Mouse (Mus musculus) embryonic facial prominence, embryonic 13.5 days (tissue): ENCODE measurements around the gene Orm1. TPM values are rescaled to one million over a fixed set of nuclear protein-coding genes. Genes with fewer than 3 reads are reported as not detected.

ENCODE experiments used
- ATAC-seq: fragments of 200-750 bp; cut with Nextera tagmentation; 2 replicates; pipeline ENCODE4 v1.8.0; 2017; ENCODE audit warnings: low read depth; ENCODE audit not compliant: insufficient number of reproducible peaks, insufficient read depth, low FRiP score, low TSS enrichment
- H3K27ac ChIP-seq: fragments of 300-500 bp; sonication (generic); 2 replicates; pipeline ENCODE4 v1.5.1; 2015; ENCODE audit warnings: moderate library complexity, mild to moderate bottlenecking, inconsistent platforms
- H3K27me3 ChIP-seq: fragments of 300-500 bp; sonication (generic); 2 replicates; pipeline ENCODE4 v1.6.1; 2015; ENCODE audit warnings: mild to moderate bottlenecking, inconsistent platforms
- H3K36me3 ChIP-seq: fragments of 300-500 bp; sonication (generic); 2 replicates; pipeline ENCODE4 v1.6.1; 2015; ENCODE audit warnings: mild to moderate bottlenecking, inconsistent platforms
- H3K4me1 ChIP-seq: fragments of 300-500 bp; sonication (generic); 2 replicates; pipeline ENCODE4 v1.6.1; 2015; ENCODE audit warnings: inconsistent platforms
- H3K4me2 ChIP-seq: fragments of 300-500 bp; sonication (generic); 2 replicates; pipeline ENCODE4 v1.6.1; 2015; ENCODE audit warnings: moderate library complexity, mild to moderate bottlenecking, inconsistent platforms
- H3K4me3 ChIP-seq: fragments of 300-500 bp; sonication (generic); 2 replicates; pipeline ENCODE4 v1.5.1; 2015; ENCODE audit warnings: mild to moderate bottlenecking, inconsistent platforms
- H3K9ac ChIP-seq: fragments of 300-500 bp; sonication (generic); 2 replicates; pipeline ENCODE4 v1.6.1; 2015; ENCODE audit warnings: mild to moderate bottlenecking, inconsistent platforms
- H3K9me3 ChIP-seq: fragments of 300-500 bp; sonication (generic); 2 replicates; pipeline ENCODE4 v1.6.1; 2016; ENCODE audit warnings: inconsistent platforms
- WGBS: fragments of 180-500 bp; shearing (Covaris S2); methylation state at CpG from one replicate; pipeline ENCODE4 v1.1.7; 2015; ENCODE audit warnings: mixed read lengths; 5-methylcytosine and 5-hydroxymethylcytosine counted together
- polyA plus RNA-seq: library from polyadenylated mRNA; unstranded; fragments of >200 nt; fragmentation: Nextera tagmentation; extraction: Ambion mirVana; gene quantifications from 2 replicates; pipeline ENCODE4 v1.2.1, GENCODE M21; 2015

Orm1 gene
- polyA plus RNA-seq, 1 experiment from 2014 or later, result not detected

- Histone ChIP-seq H3K4me1 (no peaks in the 10 kb centered on the region; the same call in 1 of the 2 replicates), H3K9me3 (no peaks in the 10 kb centered on the region), H3K36me3 (no peaks in the 10 kb centered on the region), H3K9ac (no peak overlapping the region), H3K4me2 (no peak overlapping the region), H3K27me3 (no peaks in the 10 kb centered on the region), H3K4me3 (no peak overlapping the region), H3K27ac (no peak overlapping the region)
- 54% methylated on average over 2 of the region's 2 CpGs for whole genome bisulfite sequencing
- no peak for ATAC-seq
These were observed 12.7 kb downstream of the Orm1 start for GRCm38 (mm10) chr4:63356981-63357570.

- WGBS, result 60% methylated on average over 6 of the region's 6 CpGs
- H3K27ac ChIP-seq, result no peak overlapping the region
- ATAC-seq, result no peak
These were observed 15.5 kb downstream of the Orm1 start for GRCm38 (mm10) chr4:63359861-63360260.

GRCm38 (mm10) chr4:63362150-63362549 is 17.8 kb downstream of the Orm1 start, which contains the start of gene Orm2:
TSS of gene Orm2 (plus strand) at chr4:63362449.
- no peak for ATAC-seq
- Histone ChIP-seq H3K4me2 (no peak within 1 kb of the TSS), H3K27me3 (no peaks in the 10 kb centered on the region), H3K36me3 (peaks cover under 1% of the 10 kb centered on the region; the same call in 1 of the 2 replicates), H3K27ac (no peak within 1 kb of the TSS), H3K4me3 (no peak within 1 kb of the TSS), H3K4me1 (no peaks in the 10 kb centered on the region; the same call in 1 of the 2 replicates), H3K9me3 (no peaks in the 10 kb centered on the region), H3K9ac (no peak within 1 kb of the TSS)
- WGBS, result 89% methylated on average over 5 of the region's 5 CpGs

More at GRCm38 (mm10) chr4:63359861-63360260, 15.5 kb downstream of the Orm1 start:
- Histone ChIP-seq H3K9me3 (no peaks in the 10 kb centered on the region), H3K4me2 (no peak overlapping the region), H3K9ac (no peak overlapping the region), H3K4me3 (no peak overlapping the region), H3K36me3 (no peaks in the 10 kb centered on the region), H3K27me3 (no peaks in the 10 kb centered on the region), H3K4me1 (no peaks in the 10 kb centered on the region; the same call in 1 of the 2 replicates)

DNA sequence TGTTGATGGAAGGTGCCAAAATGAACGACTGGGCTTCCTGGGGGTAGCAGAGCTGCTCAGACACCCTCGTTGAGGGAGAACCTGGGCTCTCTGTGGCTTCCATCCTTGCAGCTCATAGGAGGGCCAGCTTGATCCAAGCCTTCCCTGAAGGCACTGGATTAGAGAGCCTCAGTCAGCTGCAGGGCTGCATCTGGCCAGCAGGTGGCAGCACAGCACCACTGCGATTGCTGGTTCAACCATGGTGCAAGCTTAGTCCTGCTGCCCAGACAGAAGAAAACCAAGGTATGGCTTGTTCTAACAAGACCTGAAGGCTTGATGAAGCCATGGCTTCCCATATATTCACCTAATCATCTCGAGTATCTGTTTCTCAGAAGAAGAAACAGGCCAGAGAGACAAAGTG is 24.2 kb downstream of the Orm1 start:
- H3K4me2 ChIP-seq, result no peak overlapping the region
- H3K36me3 ChIP-seq, result peaks cover 63% of the 10 kb centered on the region
- H3K4me1 ChIP-seq, result no peaks in the 10 kb centered on the region
- H3K27ac ChIP-seq, result no peak overlapping the region
- no peak overlapping the region for H3K4me3 ChIP-seq
- H3K27me3 ChIP-seq, result no peaks in the 10 kb centered on the region
- H3K9me3 ChIP-seq, result no peaks in the 10 kb centered on the region
- H3K9ac ChIP-seq, result no peak overlapping the region
- ATAC-seq, result no peak
- 11% methylated on average over 4 of the region's 4 CpGs for WGBS

GRCm38 (mm10) chr4:63370897-63371296 is 26.5 kb downstream of the Orm1 start:
- Histone ChIP-seq H3K27ac (no peak overlapping the region), H3K36me3 (peaks cover 87% of the 10 kb centered on the region), H3K4me2 (no peak overlapping the region), H3K4me1 (no peaks in the 10 kb centered on the region), H3K9me3 (no peaks in the 10 kb centered on the region), H3K4me3 (no peak overlapping the region), H3K27me3 (no peaks in the 10 kb centered on the region), H3K9ac (no peak overlapping the region)
- no peak for ATAC-seq
- WGBS, result 53% methylated on average over 7 of the region's 7 CpGs

GRCm38 (mm10) chr4:63371890-63372289 is 27.5 kb downstream of the Orm1 start:
- Histone ChIP-seq H3K27me3 (no peaks in the 10 kb centered on the region), H3K9me3 (no peaks in the 10 kb centered on the region), H3K4me3 (no peak overlapping the region), H3K4me2 (no peak overlapping the region), H3K4me1 (no peaks in the 10 kb centered on the region), H3K9ac (no peak overlapping the region), H3K27ac (no peak overlapping the region), H3K36me3 (peaks cover 97% of the 10 kb centered on the region)
- ATAC-seq, result no peak
- 42% methylated on average over 3 of the region's 3 CpGs for WGBS

GRCm38 (mm10) chr4:63373404-63373803 is 29.0 kb downstream of the Orm1 start:
- no peak overlapping the region for H3K4me3 ChIP-seq
- H3K4me1 ChIP-seq, result no peaks in the 10 kb centered on the region
- no peaks in the 10 kb centered on the region for H3K27me3 ChIP-seq
- WGBS, result 86% methylated on average over 8 of the region's 8 CpGs
- peaks cover 98% of the 10 kb centered on the region for H3K36me3 ChIP-seq
- H3K9me3 ChIP-seq, result no peaks in the 10 kb centered on the region
- H3K9ac ChIP-seq, result no peak overlapping the region
- H3K4me2 ChIP-seq, result no peak overlapping the region
- ATAC-seq, result no peak
- H3K27ac ChIP-seq, result no peak overlapping the region

DNA sequence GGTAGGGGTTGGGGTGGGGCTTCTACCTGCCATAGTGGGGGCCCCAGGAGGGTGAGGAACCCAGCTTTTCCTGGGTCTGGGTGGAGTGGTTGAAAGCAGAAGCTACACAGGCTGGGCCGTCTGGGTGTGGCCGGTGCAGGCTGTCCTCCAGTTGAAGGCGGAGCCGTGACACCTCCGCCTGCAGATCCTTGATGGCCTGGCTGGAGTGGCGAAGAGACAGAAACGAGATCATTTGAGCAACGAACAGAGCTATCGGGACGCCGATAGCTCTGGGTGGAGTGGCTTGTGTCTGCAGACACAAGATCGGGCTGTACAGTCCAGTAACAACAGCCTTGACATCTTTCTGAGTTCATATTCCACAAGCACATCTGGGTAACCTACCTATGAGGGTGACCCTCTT is 30.0 kb downstream of the Orm1 start:
- Histone ChIP-seq H3K27me3 (no peaks in the 10 kb centered on the region), H3K27ac (no peak overlapping the region), H3K4me3 (no peak overlapping the region), H3K36me3 (peaks cover 98% of the 10 kb centered on the region), H3K9me3 (no peaks in the 10 kb centered on the region), H3K4me2 (no peak overlapping the region), H3K4me1 (no peaks in the 10 kb centered on the region), H3K9ac (no peak overlapping the region)
- WGBS, result 87% methylated on average over 12 of the region's 12 CpGs
- no peak for ATAC-seq

DNA sequence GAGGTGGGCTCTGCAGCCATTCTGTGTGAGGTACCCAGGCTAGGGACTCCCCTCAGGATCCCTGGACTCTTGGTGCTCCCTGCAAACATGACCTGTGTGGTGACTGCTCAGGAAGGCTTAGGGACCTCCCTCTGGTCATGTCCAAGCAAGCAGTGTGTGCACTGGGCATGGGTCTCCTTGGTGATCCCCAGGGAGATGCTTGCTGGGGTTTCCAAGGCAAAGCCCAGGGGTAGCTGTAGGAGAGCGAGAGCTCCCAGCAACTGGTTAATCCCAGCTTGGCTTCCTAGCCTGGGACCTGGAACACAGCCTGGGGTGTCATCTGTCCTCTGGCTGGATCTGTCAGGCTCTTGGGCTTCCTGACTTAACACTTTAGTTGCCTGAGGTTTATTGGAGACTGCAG is 31.0 kb downstream of the Orm1 start:
- 52% methylated on average over 1 of the region's 1 CpGs for WGBS
- Histone ChIP-seq H3K9me3 (no peaks in the 10 kb centered on the region), H3K4me3 (no peak overlapping the region), H3K4me1 (no peaks in the 10 kb centered on the region), H3K27me3 (no peaks in the 10 kb centered on the region), H3K9ac (no peak overlapping the region), H3K4me2 (no peak overlapping the region), H3K27ac (no peak overlapping the region), H3K36me3 (peaks cover 98% of the 10 kb centered on the region)
- ATAC-seq, result no peak

DNA sequence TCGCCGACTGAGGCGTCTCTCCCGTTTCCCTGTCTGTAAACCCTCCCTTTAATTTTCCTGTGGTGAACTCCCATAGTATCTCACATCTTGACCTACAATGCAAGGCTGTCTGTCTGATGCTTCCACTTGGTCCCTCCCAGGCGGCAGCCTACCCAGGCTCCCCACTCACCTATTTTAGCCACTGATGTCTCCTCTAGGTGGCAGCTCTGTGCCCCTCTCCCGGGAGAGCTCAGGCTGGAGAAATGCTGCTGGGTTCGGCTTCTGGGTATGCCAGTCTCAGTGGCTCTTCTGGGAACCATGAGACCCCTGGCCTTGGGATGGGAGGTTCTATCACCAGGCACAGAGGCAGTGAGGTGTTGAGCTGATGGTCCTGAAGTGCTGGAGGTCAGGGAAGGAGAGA is 33.1 kb downstream of the Orm1 start:
- H3K27ac ChIP-seq, result no peak overlapping the region
- 64% methylated on average over 7 of the region's 7 CpGs for WGBS
- H3K4me1 ChIP-seq, result no peaks in the 10 kb centered on the region
- H3K4me2 ChIP-seq, result no peak overlapping the region
- H3K36me3 ChIP-seq, result peaks cover 100% of the 10 kb centered on the region
- no peak overlapping the region for H3K9ac ChIP-seq
- no peaks in the 10 kb centered on the region for H3K27me3 ChIP-seq
- ATAC-seq, result no peak
- H3K9me3 ChIP-seq, result no peaks in the 10 kb centered on the region
- H3K4me3 ChIP-seq, result no peak overlapping the region

- Histone ChIP-seq H3K27me3 (no peaks in the 10 kb centered on the region), H3K9ac (no peak overlapping the region), H3K27ac (no peak overlapping the region), H3K36me3 (peaks cover 92% of the 10 kb centered on the region), H3K9me3 (no peaks in the 10 kb centered on the region), H3K4me2 (no peak overlapping the region), H3K4me1 (no peaks in the 10 kb centered on the region), H3K4me3 (no peak overlapping the region)
- WGBS, result 89% methylated on average over 4 of the region's 4 CpGs
- ATAC-seq, result no peak
These were observed 38.5 kb downstream of the Orm1 start for GRCm38 (mm10) chr4:63382676-63383369.

DNA sequence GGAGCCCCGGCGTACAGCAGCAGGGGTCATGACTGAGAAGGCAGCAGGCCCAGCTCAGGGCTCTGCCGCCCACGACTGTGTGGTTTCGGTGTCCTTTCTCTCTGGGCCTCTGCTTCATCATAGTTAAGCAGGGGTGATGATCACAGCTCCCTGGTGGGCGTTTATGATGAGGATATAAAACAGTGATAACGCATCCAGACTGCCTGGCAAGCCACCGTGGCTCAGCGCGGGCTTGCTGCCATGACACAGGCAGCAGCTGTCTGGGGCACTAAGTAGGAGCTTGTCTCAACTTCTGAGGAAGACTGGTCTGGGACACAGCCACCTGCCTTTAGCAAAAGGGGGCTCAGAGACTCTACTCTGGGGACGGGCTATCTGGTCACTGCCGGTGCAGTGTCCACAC is 39.1 kb downstream of the Orm1 start:
- 88% methylated on average over 12 of the region's 12 CpGs for WGBS

More for the DNA sequence above, 39.1 kb downstream of the Orm1 start:
- no peak overlapping the region for H3K9ac ChIP-seq
- no peaks in the 10 kb centered on the region for H3K4me1 ChIP-seq
- ATAC-seq, result no peak
- H3K27ac ChIP-seq, result no peak overlapping the region
- no peaks in the 10 kb centered on the region for H3K9me3 ChIP-seq
- H3K4me3 ChIP-seq, result no peak overlapping the region
- H3K4me2 ChIP-seq, result no peak overlapping the region
- H3K36me3 ChIP-seq, result peaks cover 90% of the 10 kb centered on the region
- H3K27me3 ChIP-seq, result no peaks in the 10 kb centered on the region
